Mouse (Mus musculus) midbrain, embryonic 10.5 days (tissue): ENCODE results near the gene Dpp4. TPM values are rescaled to one million over a fixed set of nuclear protein-coding genes. Genes with fewer than 3 reads are reported as not detected.

Experiments
- DNase-seq: peaks from one replicate; pipeline ENCODE4 v3.0.0-alpha.2; 2017; ENCODE audit warnings: low spot score
- H3K27ac ChIP-seq: fragments of 300-500 bp; sonication (generic); replicated peaks from 2 replicates; pipeline ENCODE4 v1.5.1; 2016; ENCODE audit warnings: mild to moderate bottlenecking
- H3K27me3 ChIP-seq: fragments of 300-500 bp; sonication (generic); 2 replicates; pipeline ENCODE4 v1.6.1; 2016; ENCODE audit warnings: low read depth, mild to moderate bottlenecking; ENCODE audit not compliant: poor library complexity, severe bottlenecking
- H3K36me3 ChIP-seq: fragments of 300-500 bp; sonication (generic); 2 replicates; pipeline ENCODE4 v1.6.1; 2016; ENCODE audit warnings: mild to moderate bottlenecking, moderate library complexity
- H3K4me1 ChIP-seq: fragments of 300-500 bp; sonication (generic); 2 replicates; pipeline ENCODE4 v1.6.1; 2016
- H3K4me3 ChIP-seq: fragments of 300-500 bp; sonication (generic); 2 replicates; pipeline ENCODE4 v1.5.1; 2016; ENCODE audit warnings: mild to moderate bottlenecking, moderate library complexity
- H3K9me3 ChIP-seq: fragments of 300-500 bp; sonication (generic); replicated peaks from 2 replicates; pipeline ENCODE4 v1.6.1; 2016; ENCODE audit warnings: mild to moderate bottlenecking
- WGBS: fragments of 180-500 bp; shearing (Covaris S2); methylation state at CpG from one replicate; pipeline ENCODE4 v1.1.7; 2016; 5-methylcytosine and 5-hydroxymethylcytosine counted together
- polyA plus RNA-seq: library from polyadenylated mRNA; unstranded; fragments of >200 nt; fragmentation: Nextera tagmentation; extraction: Ambion mirVana; gene quantifications from 2 replicates; pipeline ENCODE4 v1.2.1, GENCODE M21; 2016

Dpp4 gene
- polyA plus RNA-seq, 1 experiment from 2014 or later = 0.25 TPM

DNA sequence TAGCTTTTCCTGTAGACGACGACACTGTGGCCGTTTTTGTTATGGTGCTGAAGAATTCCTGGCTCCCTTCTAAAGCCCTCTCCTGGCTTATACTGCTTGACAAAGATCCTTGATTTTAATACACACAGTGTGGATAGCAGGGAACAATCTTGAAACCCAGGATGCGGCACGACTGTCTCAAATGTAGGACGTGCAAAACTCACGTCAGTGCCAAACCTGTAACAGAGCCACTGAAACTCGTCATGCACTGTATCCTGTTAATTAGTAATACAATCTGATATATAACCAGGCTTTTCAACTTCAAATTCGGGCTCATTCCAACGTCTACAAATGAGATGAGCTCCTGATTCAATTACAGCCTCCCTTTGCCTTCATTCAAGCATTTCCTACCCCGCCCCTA, 38.3 kb downstream of the Dpp4 start:
- H3K9me3 ChIP-seq = no peaks in the 10 kb centered on the region
- 82% methylated on average over 11 of the region's 11 CpGs for WGBS

GRCm38 (mm10) chr2:62370048-62370447, 42.0 kb downstream of the Dpp4 start:
- Histone ChIP-seq H3K27me3 (no peaks in the 10 kb centered on the region), H3K36me3 (no peaks in the 10 kb centered on the region), H3K4me3 (no peak overlapping the region), H3K9me3 (no peaks in the 10 kb centered on the region), H3K27ac (no peak overlapping the region), H3K4me1 (no peaks in the 10 kb centered on the region)
- DNase-seq = no peak
- 81% methylated on average over 2 of the region's 2 CpGs for WGBS

More for the DNA sequence above, 38.3 kb downstream of the Dpp4 start:
- Histone ChIP-seq H3K27ac (no peak overlapping the region), H3K4me1 (no peaks in the 10 kb centered on the region), H3K36me3 (no peaks in the 10 kb centered on the region), H3K4me3 (no peak overlapping the region), H3K27me3 (no peaks in the 10 kb centered on the region)
- no peak for DNase-seq

GRCm38 (mm10) chr2:62368349-62369053, 43.5 kb downstream of the Dpp4 start:
- Histone ChIP-seq H3K9me3 (no peaks in the 10 kb centered on the region), H3K4me3 (no peak overlapping the region), H3K36me3 (no peaks in the 10 kb centered on the region), H3K4me1 (no peaks in the 10 kb centered on the region), H3K27me3 (no peaks in the 10 kb centered on the region), H3K27ac (no peak overlapping the region)
- no peak for DNase-seq
- 88% methylated on average over 5 of the region's 5 CpGs for WGBS

GRCm38 (mm10) chr2:62363606-62364005, 48.4 kb downstream of the Dpp4 start:
- Histone ChIP-seq H3K4me1 (no peaks in the 10 kb centered on the region), H3K9me3 (no peaks in the 10 kb centered on the region), H3K36me3 (no peaks in the 10 kb centered on the region), H3K4me3 (no peak overlapping the region), H3K27me3 (no peaks in the 10 kb centered on the region), H3K27ac (no peak overlapping the region)
- DNase-seq = no peak
- 81% methylated on average over 4 of the region's 4 CpGs for WGBS

GRCm38 (mm10) chr2:62362211-62362610, 49.8 kb downstream of the Dpp4 start:
- Histone ChIP-seq H3K36me3 (no peaks in the 10 kb centered on the region), H3K4me1 (no peaks in the 10 kb centered on the region), H3K27me3 (no peaks in the 10 kb centered on the region), H3K27ac (no peak overlapping the region), H3K4me3 (no peak overlapping the region), H3K9me3 (no peaks in the 10 kb centered on the region)
- no peak for DNase-seq
- 91% methylated on average over 9 of the region's 9 CpGs for WGBS

- Histone ChIP-seq H3K4me3 (no peak overlapping the region), H3K4me1 (no peaks in the 10 kb centered on the region), H3K9me3 (no peaks in the 10 kb centered on the region), H3K27me3 (no peaks in the 10 kb centered on the region), H3K36me3 (no peaks in the 10 kb centered on the region), H3K27ac (no peak overlapping the region)
- 90% methylated on average over 3 of the region's 3 CpGs for WGBS
- no peak for DNase-seq
These were observed 50.5 kb downstream of the Dpp4 start for GRCm38 (mm10) chr2:62361514-62361913.

GRCm38 (mm10) chr2:62360872-62361271, 51.2 kb downstream of the Dpp4 start:
- Histone ChIP-seq H3K9me3 (no peaks in the 10 kb centered on the region), H3K27ac (no peak overlapping the region), H3K36me3 (no peaks in the 10 kb centered on the region), H3K27me3 (no peaks in the 10 kb centered on the region), H3K4me1 (no peaks in the 10 kb centered on the region), H3K4me3 (no peak overlapping the region)
- WGBS = 85% methylated on average over 6 of the region's 6 CpGs
- no peak for DNase-seq

DNA sequence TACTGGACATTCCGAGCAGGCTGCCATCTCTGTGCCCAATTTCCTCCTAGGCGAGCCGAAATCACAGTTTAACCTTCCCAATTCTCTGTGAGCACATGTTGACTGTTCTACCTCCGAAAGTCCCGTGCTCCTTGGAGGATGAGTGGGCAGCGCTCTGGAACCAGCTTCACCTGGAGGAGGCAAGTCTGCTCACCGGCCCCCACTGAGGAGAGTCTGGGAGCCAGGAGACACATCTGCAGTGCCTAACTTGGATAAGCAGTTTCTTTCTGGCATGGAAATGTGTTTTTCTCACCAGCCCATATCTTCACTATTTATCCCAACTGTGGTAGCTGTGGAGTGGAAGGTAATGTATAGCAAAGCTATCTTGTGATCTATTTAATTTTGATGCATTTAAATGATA, 54.8 kb downstream of the Dpp4 start:
- Histone ChIP-seq H3K4me1 (peaks cover 4% of the 10 kb centered on the region), H3K36me3 (no peaks in the 10 kb centered on the region), H3K4me3 (no peak overlapping the region), H3K9me3 (no peaks in the 10 kb centered on the region), H3K27me3 (no peaks in the 10 kb centered on the region), H3K27ac (no peak overlapping the region)
- 95% methylated on average over 7 of the region's 7 CpGs for WGBS
- DNase-seq = no peak

DNA sequence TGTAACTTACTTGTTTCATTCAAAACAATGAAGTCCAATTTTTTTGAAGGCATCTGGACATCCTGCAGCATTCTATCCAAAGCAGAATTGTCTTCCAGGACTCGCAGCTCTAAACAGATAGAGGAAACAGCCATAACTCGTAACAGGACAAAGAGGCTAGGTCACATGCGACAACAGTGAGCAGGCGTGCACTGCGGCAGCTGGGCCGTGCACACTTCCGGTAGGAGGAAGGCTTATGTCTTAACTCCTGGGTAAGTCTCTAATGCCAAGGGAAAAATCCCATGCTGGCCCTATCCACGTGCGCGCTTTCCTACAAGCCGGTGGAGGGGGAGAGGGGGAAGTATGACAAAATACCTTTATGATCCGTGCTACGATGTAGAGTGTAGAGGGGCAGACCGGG, 55.4 kb downstream of the Dpp4 start:
- H3K9me3 ChIP-seq = no peaks in the 10 kb centered on the region
- H3K27me3 ChIP-seq = no peaks in the 10 kb centered on the region
- no peak for DNase-seq
- H3K4me1 ChIP-seq = peaks cover 4% of the 10 kb centered on the region
- H3K27ac ChIP-seq = no peak overlapping the region
- WGBS = 84% methylated on average over 14 of the region's 14 CpGs
- H3K36me3 ChIP-seq = no peaks in the 10 kb centered on the region
- H3K4me3 ChIP-seq = no peak overlapping the region

DNA sequence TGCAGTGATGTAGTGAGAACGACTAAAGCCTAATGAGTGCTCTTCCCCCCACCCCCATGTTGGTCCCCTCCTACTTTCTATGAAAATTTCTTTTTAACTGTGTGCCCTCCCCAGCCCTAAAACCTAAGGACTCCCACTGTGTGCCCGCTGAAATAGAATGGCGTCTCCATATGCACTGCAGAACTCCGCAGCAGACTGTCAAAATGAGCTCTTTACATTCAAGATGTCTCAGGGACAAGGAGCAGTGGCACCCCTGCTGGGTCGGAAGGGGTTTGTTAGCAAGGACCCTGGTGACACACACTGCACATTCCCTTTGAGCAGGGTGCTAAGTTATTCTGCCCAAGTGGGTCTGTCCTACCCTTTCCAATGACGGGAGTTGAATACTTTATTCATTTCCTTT, 56.3 kb downstream of the Dpp4 start:
- Histone ChIP-seq H3K4me1 (peaks cover 4% of the 10 kb centered on the region), H3K36me3 (no peaks in the 10 kb centered on the region), H3K27ac (no peak overlapping the region), H3K27me3 (no peaks in the 10 kb centered on the region), H3K9me3 (no peaks in the 10 kb centered on the region), H3K4me3 (no peak overlapping the region)
- no peak for DNase-seq
- WGBS = 60% methylated on average over 6 of the region's 6 CpGs

DNA sequence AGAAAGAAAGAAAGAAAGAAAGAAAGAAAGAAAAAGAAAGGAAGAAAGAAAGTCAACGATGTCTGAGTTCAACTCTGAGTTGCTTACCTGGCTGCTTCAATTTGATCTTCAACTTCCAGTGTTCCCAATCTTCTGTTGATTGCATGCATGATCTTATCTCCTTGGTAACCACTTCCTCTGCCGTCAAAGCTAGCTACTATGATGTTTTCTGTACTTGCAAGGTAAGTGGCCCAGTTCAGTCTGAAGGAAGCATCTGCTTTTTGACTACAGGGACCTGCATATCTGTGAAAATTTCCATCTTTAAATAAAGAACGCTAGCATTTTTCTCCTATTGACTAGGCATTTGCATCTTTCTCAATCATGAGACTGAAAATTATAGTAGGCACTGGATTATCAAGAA, 60.0 kb downstream of the Dpp4 start:
- no peak overlapping the region for H3K27ac ChIP-seq
- 81% methylated on average over 3 of the region's 3 CpGs for WGBS
- peaks cover 4% of the 10 kb centered on the region for H3K4me1 ChIP-seq
- H3K27me3 ChIP-seq = no peaks in the 10 kb centered on the region
- no peak for DNase-seq
- no peak overlapping the region for H3K4me3 ChIP-seq
- no peaks in the 10 kb centered on the region for H3K36me3 ChIP-seq
- no peaks in the 10 kb centered on the region for H3K9me3 ChIP-seq

GRCm38 (mm10) chr2:62347762-62348161, 64.3 kb downstream of the Dpp4 start:
- WGBS = 94% methylated on average over 9 of the region's 9 CpGs
- Histone ChIP-seq H3K27ac (no peak overlapping the region), H3K4me1 (no peaks in the 10 kb centered on the region), H3K4me3 (no peak overlapping the region), H3K27me3 (no peaks in the 10 kb centered on the region), H3K36me3 (no peaks in the 10 kb centered on the region), H3K9me3 (no peaks in the 10 kb centered on the region)
- no peak for DNase-seq

GRCm38 (mm10) chr2:62346771-62347170, 65.3 kb downstream of the Dpp4 start:
- Histone ChIP-seq H3K36me3 (no peaks in the 10 kb centered on the region), H3K4me3 (no peak overlapping the region), H3K27ac (no peak overlapping the region), H3K9me3 (no peaks in the 10 kb centered on the region), H3K27me3 (no peaks in the 10 kb centered on the region), H3K4me1 (peaks cover 3% of the 10 kb centered on the region)
- no peak for DNase-seq
- WGBS = 25% methylated on average over 1 of the region's 1 CpGs

GRCm38 (mm10) chr2:62344367-62344766, 67.7 kb downstream of the Dpp4 start:
- no peaks in the 10 kb centered on the region; the same call in 1 of the 2 replicates for H3K27me3 ChIP-seq
- no peak for DNase-seq
- peaks cover 7% of the 10 kb centered on the region for H3K4me1 ChIP-seq
- H3K27ac ChIP-seq = no peak overlapping the region
- no peak overlapping the region for H3K4me3 ChIP-seq
- no peaks in the 10 kb centered on the region for H3K36me3 ChIP-seq
- WGBS = 64% methylated on average over 6 of the region's 6 CpGs
- no peaks in the 10 kb centered on the region for H3K9me3 ChIP-seq
